Mouse (Mus musculus): ENCODE measurements around the gene Phactr3. TPM values are rescaled to one million over a fixed set of nuclear protein-coding genes. Genes with fewer than 3 reads are reported as not detected.

Gene Phactr3
- polyA plus RNA-seq, 1 experiment from 2014 or later, result 2.3 TPM

GRCm38 (mm10) chr2:178194908-178195307 is 76.1 kb downstream of the Phactr3 start:
- Histone ChIP-seq H3K4me3 (replicated peaks) (no peak overlapping the region), H3K4me1 (replicated peaks) (0 out of 2 replicates have a peak, but pooled peaks cover 4% of the 10 kb centered on the region), H3K9me3 (no peaks in the 10 kb centered on the region), H3K9ac (replicated peaks) (no peak overlapping the region), H3K36me3 (no peaks in the 10 kb centered on the region), H3K27ac (no peak overlapping the region), H3K4me2 (no peak overlapping the region), H3K27me3 (no peaks in the 10 kb centered on the region)
- WGBS, result 73% methylated on average over 5 of the region's 5 CpGs
- no peak for ATAC-seq (ENCODE audit: insufficient number of reproducible peaks, insufficient read depth, low FRiP score, low TSS enrichment, low read depth)

- H3K36me3 ChIP-seq, result no peaks in the 10 kb centered on the region
- no peak overlapping the region for H3K9ac ChIP-seq (replicated peaks)
- 0 out of 2 replicates have a peak, but pooled peaks cover 4% of the 10 kb centered on the region for H3K4me1 ChIP-seq (replicated peaks)
- H3K27ac ChIP-seq, result no peak overlapping the region
- no peak overlapping the region for H3K4me2 ChIP-seq
- no peak overlapping the region for H3K4me3 ChIP-seq (replicated peaks)
- no peak for ATAC-seq (ENCODE audit: insufficient number of reproducible peaks, insufficient read depth, low FRiP score, low TSS enrichment, low read depth)
- 90% methylated on average over 6 of the region's 6 CpGs for WGBS
- no peaks in the 10 kb centered on the region for H3K27me3 ChIP-seq
- H3K9me3 ChIP-seq, result no peaks in the 10 kb centered on the region
These were observed 77.3 kb downstream of the Phactr3 start for GRCm38 (mm10) chr2:178196038-178196437.

GRCm38 (mm10) chr2:178197542-178197941 is 78.8 kb downstream of the Phactr3 start:
- no peaks in the 10 kb centered on the region for H3K9me3 ChIP-seq
- H3K27ac ChIP-seq, result no peak overlapping the region
- H3K4me2 ChIP-seq, result no peak overlapping the region
- H3K4me1 ChIP-seq (replicated peaks), result 0 out of 2 replicates have a peak, but pooled peaks cover 4% of the 10 kb centered on the region
- no peaks in the 10 kb centered on the region for H3K36me3 ChIP-seq
- ATAC-seq (ENCODE audit: insufficient number of reproducible peaks, insufficient read depth, low FRiP score, low TSS enrichment, low read depth), result no peak
- no peak overlapping the region for H3K9ac ChIP-seq (replicated peaks)
- H3K27me3 ChIP-seq, result no peaks in the 10 kb centered on the region
- H3K4me3 ChIP-seq (replicated peaks), result no peak overlapping the region
- 96% methylated on average over 1 of the region's 1 CpGs for WGBS

GRCm38 (mm10) chr2:178204455-178204854 is 85.7 kb downstream of the Phactr3 start:
- ATAC-seq (ENCODE audit: insufficient number of reproducible peaks, insufficient read depth, low FRiP score, low TSS enrichment, low read depth), result no peak; the same call in 1 of the 2 replicates
- no peaks in the 10 kb centered on the region for H3K4me1 ChIP-seq (replicated peaks)
- no peak overlapping the region for H3K9ac ChIP-seq (replicated peaks)
- no peaks in the 10 kb centered on the region for H3K9me3 ChIP-seq
- no peak overlapping the region for H3K4me2 ChIP-seq
- H3K4me3 ChIP-seq (replicated peaks), result no peak overlapping the region
- no peaks in the 10 kb centered on the region for H3K36me3 ChIP-seq
- 88% methylated on average over 10 of the region's 10 CpGs for WGBS
- H3K27me3 ChIP-seq, result no peaks in the 10 kb centered on the region
- H3K27ac ChIP-seq, result no peak overlapping the region

- WGBS, result 66% methylated on average over 5 of the region's 5 CpGs
- Histone ChIP-seq H3K4me3 (replicated peaks) (no peak overlapping the region), H3K9me3 (no peaks in the 10 kb centered on the region), H3K4me2 (no peak overlapping the region), H3K9ac (replicated peaks) (no peak overlapping the region), H3K36me3 (no peaks in the 10 kb centered on the region), H3K4me1 (replicated peaks) (peaks cover 6% of the 10 kb centered on the region), H3K27me3 (no peaks in the 10 kb centered on the region), H3K27ac (no peak overlapping the region)
- no peak for ATAC-seq (ENCODE audit: insufficient number of reproducible peaks, insufficient read depth, low FRiP score, low TSS enrichment, low read depth)
These were observed 89.4 kb downstream of the Phactr3 start for GRCm38 (mm10) chr2:178208186-178208600.

- H3K36me3 ChIP-seq, result no peaks in the 10 kb centered on the region
- WGBS, result 90% methylated on average over 2 of the region's 2 CpGs
- H3K4me3 ChIP-seq (replicated peaks), result no peak overlapping the region
- no peaks in the 10 kb centered on the region for H3K9me3 ChIP-seq
- H3K9ac ChIP-seq (replicated peaks), result no peak overlapping the region
- no peak overlapping the region for H3K27ac ChIP-seq
- H3K4me2 ChIP-seq, result no peak overlapping the region
- no peak for ATAC-seq (ENCODE audit: insufficient number of reproducible peaks, insufficient read depth, low FRiP score, low TSS enrichment, low read depth)
- no peaks in the 10 kb centered on the region for H3K27me3 ChIP-seq
- H3K4me1 ChIP-seq (replicated peaks), result peaks cover 6% of the 10 kb centered on the region
These were observed 95.1 kb downstream of the Phactr3 start for GRCm38 (mm10) chr2:178213826-178214225.

GRCm38 (mm10) chr2:178214531-178214930 is 95.8 kb downstream of the Phactr3 start:
- H3K27me3 ChIP-seq, result no peaks in the 10 kb centered on the region
- no peak overlapping the region for H3K27ac ChIP-seq
- H3K9ac ChIP-seq (replicated peaks), result no peak overlapping the region
- H3K4me1 ChIP-seq (replicated peaks), result peaks cover 6% of the 10 kb centered on the region
- H3K4me3 ChIP-seq (replicated peaks), result no peak overlapping the region
- H3K9me3 ChIP-seq, result no peaks in the 10 kb centered on the region
- no peak overlapping the region for H3K4me2 ChIP-seq
- ATAC-seq (ENCODE audit: insufficient number of reproducible peaks, insufficient read depth, low FRiP score, low TSS enrichment, low read depth), result no peak
- H3K36me3 ChIP-seq, result no peaks in the 10 kb centered on the region
- 73% methylated on average over 1 of the region's 1 CpGs for WGBS

GRCm38 (mm10) chr2:178218461-178218860 is 99.7 kb downstream of the Phactr3 start:
- H3K4me3 ChIP-seq (replicated peaks), result no peak overlapping the region
- no peak overlapping the region for H3K4me2 ChIP-seq
- 64% methylated on average over 4 of the region's 4 CpGs for WGBS
- H3K36me3 ChIP-seq, result no peaks in the 10 kb centered on the region
- H3K27ac ChIP-seq, result no peak overlapping the region
- H3K4me1 ChIP-seq (replicated peaks), result no peaks in the 10 kb centered on the region
- no peak overlapping the region for H3K9ac ChIP-seq (replicated peaks)
- no peaks in the 10 kb centered on the region for H3K27me3 ChIP-seq
- ATAC-seq (ENCODE audit: insufficient number of reproducible peaks, insufficient read depth, low FRiP score, low TSS enrichment, low read depth), result no peak
- no peaks in the 10 kb centered on the region for H3K9me3 ChIP-seq

GRCm38 (mm10) chr2:178219454-178220147 is 100.8 kb downstream of the Phactr3 start:
- no peaks in the 10 kb centered on the region for H3K9me3 ChIP-seq
- ATAC-seq (ENCODE audit: insufficient number of reproducible peaks, insufficient read depth, low FRiP score, low TSS enrichment, low read depth), result no peak
- 80% methylated on average over 5 of the region's 5 CpGs for WGBS
- no peak overlapping the region for H3K4me2 ChIP-seq
- H3K4me1 ChIP-seq (replicated peaks), result no peaks in the 10 kb centered on the region
- no peak overlapping the region for H3K27ac ChIP-seq
- no peak overlapping the region for H3K9ac ChIP-seq (replicated peaks)
- H3K27me3 ChIP-seq, result no peaks in the 10 kb centered on the region
- no peaks in the 10 kb centered on the region for H3K36me3 ChIP-seq
- H3K4me3 ChIP-seq (replicated peaks), result no peak overlapping the region

- Histone ChIP-seq H3K4me1 (replicated peaks) (no peaks in the 10 kb centered on the region), H3K4me2 (no peak overlapping the region), H3K9me3 (no peaks in the 10 kb centered on the region), H3K9ac (replicated peaks) (no peak overlapping the region), H3K4me3 (replicated peaks) (no peak overlapping the region), H3K27ac (no peak overlapping the region), H3K27me3 (no peaks in the 10 kb centered on the region), H3K36me3 (no peaks in the 10 kb centered on the region)
- 83% methylated on average over 3 of the region's 3 CpGs for WGBS
- ATAC-seq (ENCODE audit: insufficient number of reproducible peaks, insufficient read depth, low FRiP score, low TSS enrichment, low read depth), result no peak
These were observed 101.5 kb downstream of the Phactr3 start for GRCm38 (mm10) chr2:178220148-178220717.

- WGBS, result 91% methylated on average over 3 of the region's 3 CpGs
- peak; percentile 68 for ATAC-seq (ENCODE audit: insufficient number of reproducible peaks, insufficient read depth, low FRiP score, low TSS enrichment, low read depth)
- H3K4me1 ChIP-seq (replicated peaks), result no peaks in the 10 kb centered on the region
These were observed 102.2 kb downstream of the Phactr3 start for GRCm38 (mm10) chr2:178221003-178221402.

More at GRCm38 (mm10) chr2:178221003-178221402, 102.2 kb downstream of the Phactr3 start:
- Histone ChIP-seq H3K4me2 (no peak overlapping the region), H3K27ac (no peak overlapping the region), H3K9ac (replicated peaks) (no peak overlapping the region), H3K9me3 (no peaks in the 10 kb centered on the region), H3K27me3 (no peaks in the 10 kb centered on the region), H3K4me3 (replicated peaks) (no peak overlapping the region), H3K36me3 (no peaks in the 10 kb centered on the region)
